Mouse (Mus musculus) lung, adult 2 months (tissue): Measurements from ENCODE around the gene Fbxo44.

Experiments used
- CTCF ChIP-seq: fragments of 200-500 bp; IDR thresholded peaks from 2 replicates; pipeline ENCODE4 v1.5.1; 2011; ENCODE audit warnings: mild to moderate bottlenecking, low read length, control low read depth; ENCODE audit not compliant: insufficient read depth
- POLR2A ChIP-seq: fragments of 200-500 bp; IDR thresholded peaks from 2 replicates; pipeline ENCODE4 v1.6.1; 2011; ENCODE audit warnings: low read depth, mild to moderate bottlenecking, control low read depth, low read length, borderline replicate concordance; ENCODE audit errors: extremely low read depth

DNA sequence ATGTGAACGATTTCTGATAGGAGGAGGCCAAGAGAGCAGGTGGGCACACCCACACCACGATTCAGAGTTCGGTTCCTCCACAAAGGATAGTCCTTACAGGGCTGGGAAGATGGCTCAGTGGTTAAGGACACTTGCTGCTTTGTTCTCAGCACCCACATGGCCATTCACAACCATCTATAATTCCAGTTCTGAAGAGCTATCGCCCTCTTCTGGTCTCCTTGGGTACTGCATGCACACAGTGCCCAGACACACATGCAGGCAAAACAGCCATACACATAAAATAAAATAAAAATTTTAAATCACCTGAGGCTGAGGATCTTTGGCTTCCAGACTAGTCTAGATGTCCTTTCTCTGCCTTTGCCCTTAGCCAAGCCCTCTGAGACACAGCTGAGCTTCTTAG, 42.9 kb downstream of the Fbxo44 start:
- TF ChIP-seq CTCF = no peak
- no peak for TF ChIP-seq POLR2A
